Mouse (Mus musculus) spleen, adult 10 weeks (tissue): ENCODE results near the gene Magel2. TPM values are rescaled to one million over a fixed set of nuclear protein-coding genes. Genes with fewer than 3 reads are reported as not detected.

Source experiments
- polyA plus RNA-seq: library from polyadenylated mRNA; stranded (reverse); fragments of 350-450 nt; fragmentation: Illumina TruSeq; extraction: RNeasy Lipid Tissue Mini Kit (QIAGEN cat#74804); gene quantifications from one replicate; pipeline ENCODE4 v1.2.3, GENCODE M21; 2015; ENCODE audit warnings: low replicate concordance; ENCODE audit not compliant: insufficient read depth

The Magel2 gene
- polyA plus RNA-seq = not detected

GRCm38 (mm10) chr7:62376510-62377304, at the start of gene Magel2:
Gene Magel2, plus strand, starts transcription at chr7:62377010.

GRCm38 (mm10) chr7:62346269-62346668, 30.5 kb upstream of the Magel2 start, which contains the start of gene Ndn:
Gene Ndn, plus strand, starts transcription at chr7:62346569.

DNA sequence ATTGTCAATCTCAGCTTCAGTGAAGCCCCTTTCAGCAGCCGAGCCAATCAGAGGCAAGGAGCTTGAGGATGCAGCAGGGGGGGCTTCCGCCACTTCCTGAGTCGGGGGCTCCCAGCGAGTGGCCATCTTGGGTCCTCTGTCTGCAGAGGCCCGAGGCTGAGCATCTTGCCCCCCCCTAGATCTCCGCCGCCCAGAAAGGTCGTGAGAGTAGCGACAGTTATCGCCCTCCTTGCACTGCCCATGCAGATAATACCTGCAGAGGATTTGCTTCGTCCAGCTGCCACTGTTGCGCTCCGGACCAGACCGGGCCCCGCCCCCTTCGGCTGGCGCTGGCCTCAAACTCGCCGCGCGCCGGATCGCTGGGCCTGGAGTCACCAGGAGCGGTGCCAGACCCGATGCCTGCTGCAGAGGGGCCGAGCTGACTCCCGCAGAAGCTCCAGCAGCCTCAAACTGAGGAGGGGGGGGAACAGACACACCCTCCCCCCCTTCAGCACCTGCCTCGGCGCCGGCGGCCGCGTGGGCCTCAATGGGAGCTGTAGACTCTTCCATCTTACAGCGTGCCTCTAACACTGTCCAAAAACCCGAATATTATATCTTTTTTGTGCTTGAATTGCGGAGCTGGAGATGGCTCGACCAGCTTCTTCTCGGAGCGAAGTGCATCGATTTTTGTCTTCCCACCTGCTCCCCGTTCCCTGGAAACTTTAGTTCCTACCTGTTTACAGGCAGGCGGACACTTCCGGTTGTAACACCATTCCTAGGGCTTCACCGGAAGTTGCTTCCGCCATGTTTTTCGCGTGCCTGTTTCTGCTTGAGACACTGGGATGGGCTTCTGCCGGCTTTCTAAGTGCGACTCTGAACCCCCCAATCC, 42.9 kb downstream of the Magel2 start, which contains the start of gene Mkrn3:
TSS of gene Mkrn3 (minus strand) at position 647 of the 868 bp plus-strand sequence.

Other genes with a start within 250 kb of the Magel2 start
- gene Ndn, start 30.4 kb upstream of the Magel2 start, polyA plus RNA-seq = 3.1 TPM
- 0.23 TPM for gene Mkrn3, start 43.1 kb downstream of the Magel2 start, polyA plus RNA-seq
- 0.55 TPM for gene Peg12, start 87.5 kb downstream of the Magel2 start, polyA plus RNA-seq